Comparison of ENCODE assay signal across 24 mouse cellular contexts in genomic region chr13:49349335-49349734, GRCm38 (mm10). TPM values are rescaled to one million over a fixed set of nuclear protein-coding genes. Genes with fewer than 3 reads are reported as not detected.
DNase-seq lines count a peak whose midpoint lies in the region; ATAC-seq and TF ChIP-seq lines count a peak whose summit lies in the region.
"Had no signal": no experiment of that assay in that cellular context is flagged by ENCODE, and none has a peak within 500 bp of the region (broad histone marks: within the 10 kb centered on the region; RNA-seq: fewer than 3 reads in every experiment).

No protein-coding gene starts in this region.

- no peak overlapping the region for H3K4me3 ChIP-seq in heart, embryonic 10.5 days
- H3K4me3 ChIP-seq in neural tube, embryonic 13.5 days, result no peak overlapping the region
- no peak overlapping the region for H3K4me3 ChIP-seq in neural tube, embryonic 15.5 days (replicated peaks)
- H3K4me3 ChIP-seq in CH12.LX (replicated peaks in 1 of 3; ENCODE audit: low read depth in 2 of 3, low read length in 2 of 3, poor library complexity in 1 of 3), result no peak overlapping the region
- H3K4me3 ChIP-seq in intestine, embryonic 16.5 days (ENCODE audit: low read length), result no peak overlapping the region
- H3K4me3 ChIP-seq: embryonic facial prominence, embryonic 13.5 days; forebrain, embryonic 10.5 days; heart, embryonic 15.5 days; hindbrain, embryonic 12.5 days; midbrain, embryonic 13.5 days had no signal

- WGBS in heart, embryonic 10.5 days, result 85% methylated on average over 4 of the region's 4 CpGs
- 87% methylated on average over 4 of the region's 4 CpGs for WGBS in neural tube, embryonic 13.5 days
- WGBS in neural tube, embryonic 15.5 days, result 87% methylated on average over 4 of the region's 4 CpGs
- 90% methylated on average over 4 of the region's 4 CpGs for WGBS in intestine, embryonic 16.5 days

- H3K9ac ChIP-seq in neural tube, embryonic 13.5 days, result no peak overlapping the region
- H3K9ac ChIP-seq in neural tube, embryonic 15.5 days (replicated peaks), result no peak overlapping the region
- H3K9ac ChIP-seq in CH12.LX (ENCODE audit: insufficient read depth, low read depth), result no peak overlapping the region
- no peak overlapping the region for H3K9ac ChIP-seq in intestine, embryonic 16.5 days (ENCODE audit: low read depth, low read length)
- H3K9ac ChIP-seq: embryonic facial prominence, embryonic 13.5 days; heart, embryonic 15.5 days; hindbrain, embryonic 12.5 days; midbrain, embryonic 13.5 days had no signal

- H3K27ac ChIP-seq in heart, embryonic 10.5 days, result no peak overlapping the region
- 0 out of 2 replicates have a peak overlapping the region, but pooled peaks have one; percentile 42 for H3K27ac ChIP-seq in neural tube, embryonic 13.5 days (replicated peaks)
- H3K27ac ChIP-seq in neural tube, embryonic 15.5 days (replicated peaks), result no peak overlapping the region
- no peak overlapping the region for H3K27ac ChIP-seq in CH12.LX (ENCODE audit: insufficient read depth, low read depth)
- no peak overlapping the region for H3K27ac ChIP-seq in intestine, embryonic 16.5 days (ENCODE audit: low read length)
- H3K27ac ChIP-seq: embryonic facial prominence, embryonic 13.5 days; forebrain, embryonic 10.5 days; heart, embryonic 15.5 days; hindbrain, embryonic 12.5 days; hindbrain, postnatal 0 days; midbrain, embryonic 13.5 days had no signal

- ATAC-seq in neural tube, embryonic 13.5 days (ENCODE audit: low read depth), result no peak
- ATAC-seq in neural tube, embryonic 15.5 days (ENCODE audit: low FRiP score), result no peak
- ATAC-seq in intestine, embryonic 16.5 days, result no peak
- ATAC-seq: forebrain, embryonic 16.5 days; hindbrain, postnatal 0 days; intestine, postnatal 0 days; midbrain, embryonic 13.5 days had no signal

- TF ChIP-seq EP300 in CH12.LX (IDR thresholded peaks at IDR 0.05; ENCODE audit: low read length), result no peak

- TF ChIP-seq RAD21 in CH12.LX (IDR thresholded peaks at IDR 0.05; ENCODE audit: low read depth, low read length), result no peak

- DNase-seq in heart, adult 11 months, result peak; percentile 79
- no peak for DNase-seq in heart, embryonic 10.5 days (ENCODE audit: low spot score)
- peak; percentile 52 for DNase-seq in CH12.LX (ENCODE audit: extremely low read depth)
- DNase-seq in splenic B cell, adult 2 months (ENCODE audit: low read depth, low spot score), result peak; percentile 38
- DNase-seq in heart, postnatal 25 days (ENCODE audit: low spot score), result no peak
- DNase-seq: adrenal gland, postnatal 25 days; cerebellum, adult 18-20 months; gastrocnemius, postnatal 10 days; kidney, adult 9 months; kidney, postnatal 10 days; lung, adult 2 months; lung, postnatal 10 days; right cerebral cortex, adult 18-20 months had no signal

- dilution Hi-C loops in CH12.LX (cut with MboI; ENCODE audit: extremely low pct_ligation_motif_present, extremely low pct_unique_long_range_greater_than_20kb, low sequenced_read_pairs), result no loop called here

- in situ Hi-C loops in CH12.LX (cut with MboI; ENCODE audit: low pct_ligation_motif_present, low pct_unique_long_range_greater_than_20kb, low sequenced_read_pairs), result no loop called here

- no peaks in the 10 kb centered on the region for H3K27me3 ChIP-seq in heart, embryonic 10.5 days (ENCODE audit: insufficient read depth, poor library complexity, severe bottlenecking)
- no peaks in the 10 kb centered on the region for H3K27me3 ChIP-seq in neural tube, embryonic 13.5 days
- H3K27me3 ChIP-seq in neural tube, embryonic 15.5 days (replicated peaks), result no peaks in the 10 kb centered on the region
- no peaks in the 10 kb centered on the region for H3K27me3 ChIP-seq in CH12.LX (replicated peaks)
- no peaks in the 10 kb centered on the region for H3K27me3 ChIP-seq in splenic B cell, adult 2 months (ENCODE audit: control insufficient read depth, insufficient read depth, low read length, poor library complexity, severe bottlenecking)
- no peaks in the 10 kb centered on the region for H3K27me3 ChIP-seq in intestine, embryonic 16.5 days (replicated peaks; ENCODE audit: control insufficient read depth, insufficient read depth, low read length)
- H3K27me3 ChIP-seq: embryonic facial prominence, embryonic 13.5 days; heart, embryonic 15.5 days; hindbrain, embryonic 12.5 days; midbrain, embryonic 13.5 days had no signal

- H3K4me1 ChIP-seq in heart, embryonic 10.5 days, result peaks cover 88% of the 10 kb centered on the region
- H3K4me1 ChIP-seq in neural tube, embryonic 13.5 days (replicated peaks), result peaks cover 82% of the 10 kb centered on the region
- peaks cover 50% of the 10 kb centered on the region for H3K4me1 ChIP-seq in neural tube, embryonic 15.5 days
- peaks cover 13 to 98% of the 10 kb centered on the region in 2 experiments for H3K4me1 ChIP-seq in CH12.LX (ENCODE audit: control insufficient read depth in 1 of 2, insufficient read depth in 2 of 2)
- H3K4me1 ChIP-seq in intestine, embryonic 16.5 days (ENCODE audit: control insufficient read depth, insufficient read depth, low read length), result peaks cover 24% of the 10 kb centered on the region

- no peaks in the 10 kb centered on the region for H3K36me3 ChIP-seq in heart, embryonic 10.5 days
- H3K36me3 ChIP-seq in neural tube, embryonic 13.5 days, result no peaks in the 10 kb centered on the region
- no peaks in the 10 kb centered on the region for H3K36me3 ChIP-seq in neural tube, embryonic 15.5 days
- peaks cover 0 to 25% of the 10 kb centered on the region in 2 experiments for H3K36me3 ChIP-seq in CH12.LX (replicated peaks in 1 of 2; ENCODE audit: control insufficient read depth in 1 of 2, insufficient read depth in 1 of 2, low read length in 1 of 2)
- no peaks in the 10 kb centered on the region for H3K36me3 ChIP-seq in splenic B cell, adult 2 months (ENCODE audit: control insufficient read depth, insufficient read depth, low read length, poor library complexity, severe bottlenecking)
- no peaks in the 10 kb centered on the region for H3K36me3 ChIP-seq in intestine, embryonic 16.5 days (ENCODE audit: control insufficient read depth, insufficient read depth, low read length)
- H3K36me3 ChIP-seq: forebrain, embryonic 10.5 days; heart, embryonic 15.5 days; hindbrain, embryonic 12.5 days; midbrain, embryonic 13.5 days had no signal

- no peak for TF ChIP-seq CTCF in CH12.LX (conservative IDR thresholded peaks at IDR 0.05 in 1 of 2, IDR thresholded peaks at IDR 0.05 in 1 of 2; ENCODE audit: low read depth in 2 of 2, low read length in 2 of 2)

- TF ChIP-seq POLR2A in CH12.LX (IDR thresholded peaks at IDR 0.05; ENCODE audit: low read depth, low read length), result no peak

- H3K4me2 ChIP-seq in neural tube, embryonic 13.5 days, result no peak overlapping the region
- H3K4me2 ChIP-seq in neural tube, embryonic 15.5 days, result no peak overlapping the region
- no peak overlapping the region for H3K4me2 ChIP-seq in CH12.LX (ENCODE audit: insufficient read depth, low read depth, poor library complexity, severe bottlenecking)
- H3K4me2 ChIP-seq in intestine, embryonic 16.5 days (ENCODE audit: low read depth, low read length), result no peak overlapping the region
- H3K4me2 ChIP-seq: embryonic facial prominence, embryonic 13.5 days; heart, embryonic 15.5 days; hindbrain, embryonic 12.5 days; midbrain, embryonic 13.5 days had no signal

- H3K79me2 ChIP-seq in CH12.LX (replicated peaks; ENCODE audit: control insufficient read depth, extremely low read depth, insufficient read depth, poor library complexity, severe bottlenecking), result peaks cover 6% of the 10 kb centered on the region

- intact Hi-C loops in heart, postnatal 25 days (cut with DNase I), result loop anchor here (10.0 kb wide), 1 partner anchor 155 kb away; the partner anchor contains the start of gene Ecm2

- H3K9me3 ChIP-seq in heart, embryonic 10.5 days, result no peaks in the 10 kb centered on the region
- no peaks in the 10 kb centered on the region for H3K9me3 ChIP-seq in neural tube, embryonic 13.5 days
- H3K9me3 ChIP-seq in neural tube, embryonic 15.5 days (replicated peaks), result no peaks in the 10 kb centered on the region
- H3K9me3 ChIP-seq in CH12.LX (replicated peaks; ENCODE audit: low read length), result no peaks in the 10 kb centered on the region
- no peaks in the 10 kb centered on the region for H3K9me3 ChIP-seq in intestine, embryonic 16.5 days (ENCODE audit: control insufficient read depth, low read length)
- H3K9me3 ChIP-seq: embryonic facial prominence, embryonic 13.5 days; forebrain, embryonic 10.5 days; heart, embryonic 15.5 days; hindbrain, embryonic 12.5 days; midbrain, embryonic 13.5 days had no signal

TF ChIP-seq in CH12.LX, 34 proteins besides CTCF, POLR2A, EP300 and RAD21:
- no peak for TF ChIP-seq ELF1 (IDR thresholded peaks at IDR 0.05; ENCODE audit: low read depth, low read length)
- TF ChIP-seq MAFK (IDR thresholded peaks at IDR 0.05; ENCODE audit: insufficient replicate concordance, low read length), result no peak
- peak; percentile 67; the same call in 1 of the 2 replicates for TF ChIP-seq TCF12 (IDR thresholded peaks at IDR 0.05; ENCODE audit: low read depth, low read length)
- no peak for TF ChIP-seq NRF1 (IDR thresholded peaks at IDR 0.05; ENCODE audit: low read depth, low read length)
- TF ChIP-seq MXI1 (IDR thresholded peaks at IDR 0.05; ENCODE audit: low read depth, low read length), result no peak
- TF ChIP-seq ETS1 (conservative IDR thresholded peaks at IDR 0.05; ENCODE audit: low read depth, low read length), result peak; percentile 40
- no peak for TF ChIP-seq JUND (conservative IDR thresholded peaks at IDR 0.05; ENCODE audit: low read depth, low read length)

RNA-seq across cellular contexts. Expression of gene Bicd2, which starts 8.0 kb away (rescaled TPM):
- 37.5 and 46.7 TPM in 2 replicates for polyA plus RNA-seq in heart, embryonic 10.5 days (2016; fragmentation: Nextera tagmentation; extraction: Ambion mirVana)
- 35.4 and 35.9 TPM in 2 replicates for polyA plus RNA-seq in neural tube, embryonic 13.5 days (2015; fragmentation: Nextera tagmentation; extraction: Ambion mirVana)
- polyA plus RNA-seq in neural tube, embryonic 15.5 days (2015; fragmentation: Nextera tagmentation; extraction: Ambion mirVana), result 28.3 and 30.3 TPM in 2 replicates
- 21.0 and 21.3 TPM in 2 replicates for total RNA-seq in CH12.LX (2012; rRNA removed)
- total RNA-seq in CH12.LX (2014; rRNA removed), result 16.9 and 18.0 TPM in 2 replicates
- 26.5 and 27.0 TPM in 2 replicates for polyA plus RNA-seq in CH12.LX (2012; ENCODE audit: insufficient read length, low read depth)
- 14.7 and 15.7 TPM in 2 replicates for polyA plus RNA-seq in intestine, embryonic 16.5 days (2015; fragmentation: Nextera tagmentation; extraction: Ambion mirVana)
- total RNA-seq in heart, postnatal 25 days (2021), result 10 to 100 TPM; 74.7 to 76.9 TPM

RNA-seq across cellular contexts. Expression of gene Fgd3, which starts 29.2 kb away (rescaled TPM):
- polyA plus RNA-seq in heart, embryonic 10.5 days (2016; fragmentation: Nextera tagmentation; extraction: Ambion mirVana), result 0.26 and 0.45 TPM in 2 replicates
- polyA plus RNA-seq in neural tube, embryonic 13.5 days (2015; fragmentation: Nextera tagmentation; extraction: Ambion mirVana), result 3.1 and 3.8 TPM in 2 replicates
- 2.1 and 2.2 TPM in 2 replicates for polyA plus RNA-seq in neural tube, embryonic 15.5 days (2015; fragmentation: Nextera tagmentation; extraction: Ambion mirVana)
- 13.6 and 16.1 TPM in 2 replicates for total RNA-seq in CH12.LX (2012; rRNA removed)
- total RNA-seq in CH12.LX (2014; rRNA removed), result 8.7 and 9.5 TPM in 2 replicates
- polyA plus RNA-seq in CH12.LX (2012; ENCODE audit: insufficient read length, low read depth), result 14.5 and 15.9 TPM in 2 replicates
- polyA plus RNA-seq in intestine, embryonic 16.5 days (2015; fragmentation: Nextera tagmentation; extraction: Ambion mirVana), result 0.82 and 1.2 TPM in 2 replicates
- 1 to 10 TPM in 1 of 2 experiments, under 1 TPM in 1; 0.91 to 1.2 TPM for total RNA-seq in heart, postnatal 25 days (2021)

Comparison
In these comparisons a context has a peak if more than half of its experiments do, and no peak if none do; other contexts are left out.
1. DNase-seq: peak in heart, adult 11 months (single experiment), CH12.LX (single experiment) and splenic B cell, adult 2 months (single experiment); none in heart, embryonic 10.5 days (single experiment) and heart, postnatal 25 days (single experiment).